Mouse (Mus musculus) liver, embryonic 16.5 days (tissue): ENCODE measurements around the gene Adgb. TPM values are rescaled to one million over a fixed set of nuclear protein-coding genes. Genes with fewer than 3 reads are reported as not detected.

Source experiments
- ATAC-seq: fragments of 200-750 bp; cut with Nextera tagmentation; 2 replicates; pipeline ENCODE4 v1.8.0; 2017; ENCODE audit warnings: low read depth, mild to moderate bottlenecking, moderate number of reproducible peaks, moderate library complexity
- H3K27ac ChIP-seq: fragments of 300-500 bp; sonication (generic); 2 replicates; pipeline ENCODE4 v1.5.1; 2014; ENCODE audit warnings: mild to moderate bottlenecking, low read length
- H3K27me3 ChIP-seq: fragments of 300-500 bp; sonication (generic); 2 replicates; pipeline ENCODE4 v1.6.1; 2014; ENCODE audit warnings: low read depth, low read length, mixed read lengths; ENCODE audit not compliant: control insufficient read depth, insufficient read depth
- H3K36me3 ChIP-seq: fragments of 300-500 bp; sonication (generic); 2 replicates; pipeline ENCODE4 v1.6.1; 2014; ENCODE audit warnings: mild to moderate bottlenecking; ENCODE audit not compliant: control insufficient read depth, insufficient read depth
- H3K4me1 ChIP-seq: fragments of 300-500 bp; sonication (generic); 2 replicates; pipeline ENCODE4 v1.6.1; 2014; ENCODE audit warnings: low read depth, low read length, mixed read lengths; ENCODE audit not compliant: control insufficient read depth
- H3K4me2 ChIP-seq: fragments of 300-500 bp; sonication (generic); 2 replicates; pipeline ENCODE4 v1.6.1; 2014; ENCODE audit warnings: low read depth, low read length, mixed read lengths
- H3K4me3 ChIP-seq: fragments of 300-500 bp; sonication (generic); 2 replicates; pipeline ENCODE4 v1.5.1; 2014; ENCODE audit warnings: low read depth, mild to moderate bottlenecking, low read length
- H3K9ac ChIP-seq: fragments of 300-500 bp; sonication (generic); 2 replicates; pipeline ENCODE4 v1.6.1; 2014; ENCODE audit warnings: low read depth, low read length
- H3K9me3 ChIP-seq: fragments of 300-500 bp; sonication (generic); replicated peaks from 2 replicates; pipeline ENCODE4 v1.6.1; 2016; ENCODE audit warnings: low read length; ENCODE audit not compliant: control insufficient read depth
- WGBS: fragments of 180-500 bp; shearing (Covaris S2); extraction: QIAGEN DNeasy Blood & Tissue Kit; methylation state at CpG from one replicate; pipeline ENCODE4 v1.1.7; 2014; ENCODE audit not compliant: insufficient replicate concordance; 5-methylcytosine and 5-hydroxymethylcytosine counted together
- polyA plus RNA-seq: library from polyadenylated mRNA; unstranded; fragments of >200 nt; fragmentation: Nextera tagmentation; extraction: Ambion mirVana; gene quantifications from 2 replicates; pipeline ENCODE4 v1.2.1, GENCODE M21; 2015

Adgb gene
- polyA plus RNA-seq, 1 experiment from 2014 or later: 0.54 TPM

- Histone ChIP-seq H3K9ac (no peak overlapping the region), H3K36me3 (no peaks in the 10 kb centered on the region), H3K4me3 (no peak overlapping the region), H3K4me2 (no peak overlapping the region), H3K27ac (no peak overlapping the region), H3K9me3 (no peaks in the 10 kb centered on the region), H3K4me1 (no peaks in the 10 kb centered on the region), H3K27me3 (no peaks in the 10 kb centered on the region)
- ATAC-seq: no peak
- 26% methylated on average over 1 of the region's 1 CpGs for WGBS
Measured at GRCm38 (mm10) chr10:10374629-10375028, 97.5 kb downstream of the Adgb start.

DNA sequence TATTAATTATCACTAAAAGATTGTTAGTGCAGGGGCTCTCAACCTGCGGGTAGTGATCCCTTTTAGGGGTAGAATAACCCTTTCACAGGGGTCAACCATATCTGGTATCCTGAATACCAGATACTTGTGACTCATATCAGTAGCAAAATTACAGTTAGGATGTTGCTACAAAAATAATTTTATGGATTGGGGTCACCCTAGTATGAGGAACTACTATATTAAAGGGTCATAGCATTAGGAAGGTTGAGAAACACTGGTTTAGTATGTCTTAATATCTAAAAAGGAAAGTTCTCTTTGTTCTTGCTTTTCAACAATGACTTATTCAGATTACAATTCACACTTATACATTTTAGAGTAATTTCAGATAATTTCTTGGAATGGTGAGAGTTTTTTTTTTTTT lies 108.1 kb downstream of the Adgb start:
- no peak overlapping the region for H3K4me2 ChIP-seq
- no peak overlapping the region for H3K9ac ChIP-seq
- WGBS: 38% methylated on average over 1 of the region's 1 CpGs
- H3K9me3 ChIP-seq: no peaks in the 10 kb centered on the region
- no peak overlapping the region for H3K27ac ChIP-seq
- H3K36me3 ChIP-seq: no peaks in the 10 kb centered on the region
- H3K4me1 ChIP-seq: no peaks in the 10 kb centered on the region
- H3K4me3 ChIP-seq: no peak overlapping the region
- no peaks in the 10 kb centered on the region for H3K27me3 ChIP-seq
- no peak for ATAC-seq

- H3K9ac ChIP-seq: no peak overlapping the region
- no peaks in the 10 kb centered on the region for H3K9me3 ChIP-seq
- ATAC-seq: no peak
- H3K36me3 ChIP-seq: no peaks in the 10 kb centered on the region
- H3K4me3 ChIP-seq: no peak overlapping the region
- no peaks in the 10 kb centered on the region for H3K4me1 ChIP-seq
- H3K4me2 ChIP-seq: no peak overlapping the region
- 14% methylated on average over 3 of the region's 3 CpGs for WGBS
- no peaks in the 10 kb centered on the region for H3K27me3 ChIP-seq
- no peak overlapping the region for H3K27ac ChIP-seq
Measured at GRCm38 (mm10) chr10:10355605-10356227, 116.4 kb downstream of the Adgb start.

DNA sequence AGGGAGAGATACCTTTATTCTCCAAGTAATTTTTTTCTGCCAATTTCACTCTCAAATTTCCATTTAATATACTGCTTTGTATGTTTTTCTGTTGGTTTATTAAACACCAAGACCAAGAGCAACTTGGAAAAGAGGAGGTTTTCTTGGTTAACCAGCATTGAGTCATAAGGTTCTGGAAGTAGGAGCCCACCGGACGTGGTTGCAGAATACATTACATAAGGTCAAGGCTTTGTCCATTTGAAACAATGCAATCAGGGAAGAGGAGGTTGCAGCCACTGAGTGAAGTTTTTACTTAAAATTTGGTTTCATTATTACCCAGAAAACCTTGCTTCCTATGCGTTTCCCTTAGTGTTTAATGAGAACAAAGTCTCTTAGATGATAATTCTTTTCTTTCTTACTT lies 119.9 kb downstream of the Adgb start:
- Histone ChIP-seq H3K9ac (no peak overlapping the region), H3K4me2 (no peak overlapping the region), H3K9me3 (no peaks in the 10 kb centered on the region), H3K27me3 (no peaks in the 10 kb centered on the region), H3K36me3 (no peaks in the 10 kb centered on the region), H3K4me3 (no peak overlapping the region), H3K27ac (no peak overlapping the region), H3K4me1 (no peaks in the 10 kb centered on the region)
- ATAC-seq: no peak
- WGBS: 56% methylated on average over 3 of the region's 3 CpGs

- Histone ChIP-seq H3K27me3 (no peaks in the 10 kb centered on the region), H3K4me2 (no peak overlapping the region), H3K9ac (no peak overlapping the region), H3K27ac (no peak overlapping the region), H3K36me3 (no peaks in the 10 kb centered on the region), H3K9me3 (no peaks in the 10 kb centered on the region), H3K4me1 (no peaks in the 10 kb centered on the region), H3K4me3 (no peak overlapping the region)
- 40% methylated on average over 3 of the region's 3 CpGs for WGBS
- ATAC-seq: no peak
Measured at GRCm38 (mm10) chr10:10350550-10350949, 121.6 kb downstream of the Adgb start.

- Histone ChIP-seq H3K27me3 (no peaks in the 10 kb centered on the region), H3K9me3 (no peaks in the 10 kb centered on the region), H3K4me1 (no peaks in the 10 kb centered on the region), H3K9ac (no peak overlapping the region), H3K36me3 (no peaks in the 10 kb centered on the region), H3K4me3 (no peak overlapping the region), H3K27ac (no peak overlapping the region), H3K4me2 (no peak overlapping the region)
- ATAC-seq: no peak
- 70% methylated on average over 3 of the region's 3 CpGs for WGBS
Measured at GRCm38 (mm10) chr10:10343930-10344329, 128.2 kb downstream of the Adgb start.

GRCm38 (mm10) chr10:10325560-10325959 lies 146.6 kb downstream of the Adgb start:
- no peak overlapping the region for H3K4me3 ChIP-seq
- no peak overlapping the region for H3K9ac ChIP-seq
- no peaks in the 10 kb centered on the region for H3K36me3 ChIP-seq
- H3K27ac ChIP-seq: no peak overlapping the region
- H3K4me1 ChIP-seq: no peaks in the 10 kb centered on the region
- WGBS: 76% methylated on average over 2 of the region's 2 CpGs
- no peaks in the 10 kb centered on the region for H3K27me3 ChIP-seq
- no peaks in the 10 kb centered on the region for H3K9me3 ChIP-seq
- H3K4me2 ChIP-seq: no peak overlapping the region
- no peak for ATAC-seq

DNA sequence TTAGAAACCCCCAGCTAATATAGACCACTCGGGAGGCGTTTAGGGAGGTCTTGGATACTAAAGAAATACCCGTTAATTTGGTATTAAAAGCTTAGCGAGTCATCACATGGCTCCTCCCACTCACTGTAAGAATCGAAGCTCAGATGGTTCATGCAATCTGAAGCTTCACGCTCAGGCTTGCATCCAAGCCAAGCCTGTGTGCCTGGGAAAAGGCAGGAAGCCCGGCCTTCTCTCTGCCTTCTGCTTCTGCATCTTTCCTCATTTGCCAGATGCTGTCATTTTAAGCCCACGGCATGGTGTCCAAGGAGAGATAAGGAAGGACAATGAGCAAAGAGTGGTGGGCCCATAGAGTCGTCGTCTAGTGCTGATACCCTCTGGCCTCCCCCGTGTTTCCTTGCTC lies 149.2 kb downstream of the Adgb start:
- Histone ChIP-seq H3K27ac (no peak overlapping the region), H3K36me3 (no peaks in the 10 kb centered on the region), H3K4me3 (no peak overlapping the region), H3K9ac (no peak overlapping the region), H3K27me3 (no peaks in the 10 kb centered on the region), H3K4me1 (no peaks in the 10 kb centered on the region), H3K4me2 (no peak overlapping the region), H3K9me3 (no peaks in the 10 kb centered on the region)
- 61% methylated on average over 11 of the region's 11 CpGs for WGBS
- ATAC-seq: no peak

DNA sequence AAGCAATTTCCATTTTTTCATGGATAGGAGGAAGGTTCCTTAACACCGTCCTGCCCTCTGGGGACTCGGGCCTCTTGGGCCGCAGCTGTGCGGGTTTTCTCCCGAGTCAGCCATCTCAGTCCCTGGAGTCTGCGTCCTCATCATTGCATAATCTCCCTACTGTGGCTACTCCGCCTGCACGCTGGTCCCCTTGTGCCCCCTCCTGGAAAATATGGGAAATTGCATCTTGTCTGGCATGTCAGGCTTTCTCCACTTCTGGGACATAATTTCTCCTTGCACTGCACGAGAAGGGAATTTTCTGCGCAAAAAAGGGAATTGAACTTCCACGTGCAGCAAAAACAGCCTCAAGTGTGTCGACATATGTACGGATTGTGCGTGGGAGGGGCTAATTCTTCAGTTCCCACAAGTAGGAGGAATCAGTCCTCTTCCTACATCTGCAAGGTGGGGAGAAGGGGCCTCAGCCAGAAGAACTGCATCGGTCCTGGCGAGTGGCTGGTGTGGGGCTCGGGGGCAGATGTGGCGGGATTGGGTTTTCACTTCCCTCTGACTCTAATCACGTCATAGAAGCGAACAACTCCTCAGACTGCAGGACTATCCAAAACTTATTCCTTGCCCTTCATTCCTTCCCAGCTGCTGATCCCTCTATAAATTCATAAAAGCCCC lies 150.9 kb downstream of the Adgb start:
- H3K27ac ChIP-seq: no peak overlapping the region
- no peak overlapping the region for H3K9ac ChIP-seq
- H3K27me3 ChIP-seq: no peaks in the 10 kb centered on the region
- ATAC-seq: peak; percentile 74
- no peaks in the 10 kb centered on the region for H3K4me1 ChIP-seq
- 3% methylated on average over 20 of the region's 20 CpGs for WGBS
- H3K9me3 ChIP-seq: no peaks in the 10 kb centered on the region
- H3K4me3 ChIP-seq: no peak overlapping the region
- H3K4me2 ChIP-seq: peak overlapping the region; percentile 42
- no peaks in the 10 kb centered on the region for H3K36me3 ChIP-seq
